Mouse (Mus musculus) cerebellum, adult 2 months (tissue): Measurements from ENCODE around the gene Tcp10a.
"Not testable (repeated sequence)": the region's sequence is repeated elsewhere in the genome, so short reads cannot be mapped to it uniquely, and the experiment has no call there.

Experiments used
- CTCF ChIP-seq: fragments of 200-500 bp; IDR thresholded peaks from 2 replicates; pipeline ENCODE4 v1.5.1; 2011; ENCODE audit warnings: low read depth, mild to moderate bottlenecking, control low read depth, low read length, moderate library complexity, borderline replicate concordance; ENCODE audit not compliant: insufficient read depth
- POLR2A ChIP-seq: fragments of 200-500 bp; IDR thresholded peaks from 2 replicates; pipeline ENCODE4 v1.6.1; 2011; ENCODE audit warnings: low read length, control low read depth, borderline replicate concordance; ENCODE audit not compliant: insufficient read depth

DNA sequence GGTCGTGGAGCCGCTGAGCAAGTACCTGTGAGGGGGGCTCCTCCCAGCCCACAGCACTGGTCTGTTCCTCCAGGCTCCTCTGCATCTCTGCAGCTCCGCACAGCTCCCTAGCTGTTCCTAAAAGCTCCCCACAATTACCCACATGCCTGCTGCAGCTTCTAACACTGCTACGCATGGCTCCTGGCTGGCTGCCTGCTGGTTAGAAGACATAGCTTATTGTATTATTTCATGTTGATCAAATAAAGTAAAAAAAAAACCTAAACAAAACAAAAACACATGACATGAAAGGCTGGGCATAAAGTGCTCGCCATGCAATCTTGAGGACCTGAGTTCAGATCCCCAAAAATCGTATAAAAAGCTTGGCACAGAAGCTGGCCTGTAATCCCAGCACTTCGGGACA, 65.5 kb downstream of the Tcp10a start:
- not testable (repeated sequence) for TF ChIP-seq CTCF, POLR2A
